Mouse (Mus musculus) MEL (cell line): Measurements from ENCODE around the gene Arhgap24. TPM values are rescaled to one million over a fixed set of nuclear protein-coding genes. Genes with fewer than 3 reads are reported as not detected.

Experiments
- DNase-seq: peaks from one replicate; pipeline ENCODE4 v3.0.0; 2011; ENCODE audit warnings: low read depth, low spot score
- H3K27ac ChIP-seq: 2 replicates; pipeline ENCODE4 v1.5.1; 2012; ENCODE audit warnings: low read depth, mild to moderate bottlenecking, control low read depth, low read length, moderate library complexity; ENCODE audit not compliant: control insufficient read depth
- H3K27me3 ChIP-seq, 2 experiments: fragments of 150-350 bp in 1 of 2; sonication (generic) in 1 of 2; 2 replicates each; pipeline ENCODE4 v1.6.1; 2012; ENCODE audit warnings: low read length in 2 of 2, mild to moderate bottlenecking in 2 of 2, improper control_type of control experiment in 1 of 2, moderate library complexity in 1 of 2; ENCODE audit not compliant: insufficient read depth in 2 of 2, control insufficient read depth in 1 of 2
- H3K36me3 ChIP-seq, 2 experiments: 2 replicates each; pipeline ENCODE4 v1.6.1; 2012 to 2014; ENCODE audit warnings: low read length in 2 of 2, improper control_type of control experiment in 1 of 2, inconsistent platforms in 1 of 2, mild to moderate bottlenecking in 1 of 2; ENCODE audit not compliant: insufficient read depth in 2 of 2, control insufficient read depth in 1 of 2
- H3K4me1 ChIP-seq, 2 experiments: fragments of 150-350 bp in 1 of 2; sonication (generic) in 1 of 2; 2 replicates each; pipeline ENCODE4 v1.6.1; 2012; ENCODE audit warnings: low read length in 2 of 2, improper control_type of control experiment in 1 of 2, mild to moderate bottlenecking in 1 of 2; ENCODE audit not compliant: insufficient read depth in 2 of 2, control insufficient read depth in 1 of 2
- H3K4me3 ChIP-seq, 2 experiments: fragments of 150-350 bp in 1 of 2; sonication (generic) in 1 of 2; 2 replicates each; pipeline ENCODE4 v1.5.1; 2012; ENCODE audit warnings: low read depth in 2 of 2, low read length in 2 of 2, mild to moderate bottlenecking in 2 of 2, moderate library complexity in 2 of 2, control low read depth in 1 of 2, improper control_type of control experiment in 1 of 2; ENCODE audit not compliant: control insufficient read depth in 1 of 2, insufficient read depth in 1 of 2
- H3K79me2 ChIP-seq: 2 replicates; pipeline ENCODE4 v1.6.1; 2012; ENCODE audit warnings: mild to moderate bottlenecking, low read length, moderate library complexity; ENCODE audit not compliant: control insufficient read depth, poor library complexity, insufficient read depth
- H3K9ac ChIP-seq: 2 replicates; pipeline ENCODE4 v1.6.1; 2012; ENCODE audit warnings: low read depth, mild to moderate bottlenecking, control low read depth, low read length, moderate library complexity; ENCODE audit not compliant: control insufficient read depth, poor library complexity, severe bottlenecking
- H3K9me3 ChIP-seq: fragments of 150-350 bp; sonication (generic); replicated peaks from 2 replicates; pipeline ENCODE4 v1.6.1; 2012; ENCODE audit warnings: mild to moderate bottlenecking, low read length, improper control_type of control experiment, moderate library complexity; ENCODE audit not compliant: insufficient read depth
- BHLHE40 ChIP-seq: IDR thresholded peaks from 2 replicates; pipeline ENCODE4 v1.6.1; 2012; ENCODE audit warnings: low read depth, mild to moderate bottlenecking, inconsistent platforms, low read length, improper control_type of control experiment, borderline replicate concordance
- CHD1 ChIP-seq: IDR thresholded peaks from 2 replicates; pipeline ENCODE4 v1.6.1; 2012; ENCODE audit warnings: low read depth, mild to moderate bottlenecking, inconsistent platforms, low read length, improper control_type of control experiment
- CHD2 ChIP-seq: IDR thresholded peaks from 2 replicates; pipeline ENCODE4 v1.6.1; 2011; ENCODE audit warnings: low read length, improper control_type of control experiment
- E2F4 ChIP-seq: IDR thresholded peaks from 2 replicates; pipeline ENCODE4 v1.6.1; 2011; ENCODE audit warnings: low read depth, low read length, improper control_type of control experiment, borderline replicate concordance
- EP300 ChIP-seq, 2 experiments: IDR thresholded peaks; 2 replicates each; pipeline ENCODE4 v1.6.1; 2011; ENCODE audit warnings: improper control_type of control experiment in 2 of 2, low read length in 2 of 2, low read depth in 1 of 2, mild to moderate bottlenecking in 1 of 2
- ETS1 ChIP-seq: IDR thresholded peaks from 2 replicates; pipeline ENCODE4 v1.6.1; 2012; ENCODE audit warnings: low read depth, mild to moderate bottlenecking, inconsistent platforms, low read length, improper control_type of control experiment, moderate library complexity
- GATA1 ChIP-seq: IDR thresholded peaks from 2 replicates; pipeline ENCODE4 v1.6.1; 2011; ENCODE audit warnings: low read depth, low read length, improper control_type of control experiment
- HCFC1 ChIP-seq: IDR thresholded peaks from 2 replicates; pipeline ENCODE4 v1.6.1; 2012; ENCODE audit warnings: low read depth, mild to moderate bottlenecking, inconsistent platforms, low read length, improper control_type of control experiment, moderate library complexity
- JUND ChIP-seq: IDR thresholded peaks from 2 replicates; pipeline ENCODE4 v1.6.1; 2011; ENCODE audit warnings: low read depth, mild to moderate bottlenecking, improper control_type of control experiment, low read length
- MAX ChIP-seq: IDR thresholded peaks from 2 replicates; pipeline ENCODE4 v1.6.1; 2011; ENCODE audit warnings: low read length, improper control_type of control experiment
- MXI1 ChIP-seq: IDR thresholded peaks from 2 replicates; pipeline ENCODE4 v1.6.1; 2011; ENCODE audit warnings: mild to moderate bottlenecking, low read depth, low read length, improper control_type of control experiment
- POLR2A ChIP-seq, 2 experiments: IDR thresholded peaks; 2 replicates each; pipeline ENCODE4 v1.6.1; 2011 to 2012; ENCODE audit warnings: low read length in 2 of 2, mild to moderate bottlenecking in 2 of 2, control low read depth in 1 of 2, improper control_type of control experiment in 1 of 2, low read depth in 1 of 2, moderate library complexity in 1 of 2; ENCODE audit not compliant: control insufficient read depth in 1 of 2, insufficient read depth in 1 of 2, poor library complexity in 1 of 2
- POLR2AphosphoS5 ChIP-seq: IDR thresholded peaks from 2 replicates; pipeline ENCODE4 v1.6.1; 2012; ENCODE audit warnings: low read depth, borderline replicate concordance, mild to moderate bottlenecking, inconsistent platforms, low read length, moderate library complexity, mixed read lengths
- TBP ChIP-seq: IDR thresholded peaks from 2 replicates; pipeline ENCODE4 v1.8.0; 2011; ENCODE audit warnings: low read depth, low read length, improper control_type of control experiment
- TCF12 ChIP-seq: IDR thresholded peaks from 2 replicates; pipeline ENCODE4 v1.6.1; 2014; ENCODE audit warnings: low read depth, mild to moderate bottlenecking, inconsistent platforms, low read length, improper control_type of control experiment, moderate library complexity
- USF2 ChIP-seq, 2 experiments: IDR thresholded peaks; 2 replicates each; pipeline ENCODE4 v1.6.1; 2011 to 2012; ENCODE audit warnings: improper control_type of control experiment in 2 of 2, low read length in 2 of 2, borderline replicate concordance in 1 of 2, inconsistent platforms in 1 of 2, low read depth in 1 of 2, mild to moderate bottlenecking in 1 of 2; ENCODE audit not compliant: insufficient read depth in 1 of 2
- ZC3H11A ChIP-seq: IDR thresholded peaks from 2 replicates; pipeline ENCODE4 v1.6.1; 2012; ENCODE audit warnings: low read depth, mild to moderate bottlenecking, inconsistent platforms, low read length, improper control_type of control experiment
- ZMIZ1 ChIP-seq: IDR thresholded peaks from 2 replicates; pipeline ENCODE4 v1.6.1; 2012; ENCODE audit warnings: low read depth, mild to moderate bottlenecking, inconsistent platforms, low read length, improper control_type of control experiment, moderate library complexity
- polyA plus RNA-seq, 2 experiments: library from polyadenylated mRNA; stranded (reverse) in 1 of 2; unstranded in 1 of 2; fragments of >175 nt in 1 of 2; fragments of >200 nt in 1 of 2; gene quantifications; 2 replicates each; pipeline versions ENCODE4 v1.2.1 to v1.2.4; 2012; ENCODE audit warnings: low replicate concordance in 2 of 2, low read depth in 1 of 2; ENCODE audit not compliant: insufficient read length in 2 of 2, insufficient read depth in 1 of 2, missing spikeins in 1 of 2
- total RNA-seq: library from RNA; depleted of rRNA; stranded (reverse); fragments of 300-350 nt; gene quantifications from 2 replicates; pipeline ENCODE4 v1.2.3, GENCODE M21; 2012

Arhgap24 gene
- total and polyA plus RNA-seq, 3 experiments = not detected

DNA sequence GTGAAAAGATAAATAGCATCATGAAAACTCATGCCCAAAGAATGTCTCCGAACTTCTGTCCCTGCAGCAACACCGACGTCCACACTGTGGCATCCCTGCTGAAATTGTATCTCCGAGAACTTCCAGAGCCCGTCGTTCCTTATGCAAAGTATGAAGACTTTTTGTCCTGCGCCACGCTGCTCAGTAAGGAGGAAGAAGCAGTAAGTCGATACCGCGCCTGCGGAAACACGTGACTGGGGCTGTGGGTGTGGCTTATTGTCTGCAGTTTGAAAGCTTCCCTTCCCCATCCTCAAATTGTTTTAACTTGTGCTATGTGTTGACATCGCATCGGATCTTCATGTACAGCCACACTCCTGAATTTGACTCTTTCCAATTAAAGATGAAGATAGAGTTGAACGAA, 394.4 kb downstream of the Arhgap24 start:
- no peak overlapping the region for H3K4me3 ChIP-seq
- no peak overlapping the region for H3K9ac ChIP-seq
- no peaks in the 10 kb centered on the region for H3K27me3 ChIP-seq
- no peak overlapping the region for H3K27ac ChIP-seq
- H3K4me1 ChIP-seq = no peaks in the 10 kb centered on the region
- DNase-seq = no peak
- TF ChIP-seq E2F4 = no peak
- TF ChIP-seq POLR2A (IDR thresholded peaks at IDR 0.05; ENCODE audit: control insufficient read depth in 1 of 2, insufficient read depth in 1 of 2, low read depth in 1 of 2, low read length in 2 of 2, poor library complexity in 1 of 2) = no peak
- H3K9me3 ChIP-seq = no peaks in the 10 kb centered on the region
- no peaks in the 10 kb centered on the region for H3K36me3 ChIP-seq
- H3K79me2 ChIP-seq = no peaks in the 10 kb centered on the region

DNA sequence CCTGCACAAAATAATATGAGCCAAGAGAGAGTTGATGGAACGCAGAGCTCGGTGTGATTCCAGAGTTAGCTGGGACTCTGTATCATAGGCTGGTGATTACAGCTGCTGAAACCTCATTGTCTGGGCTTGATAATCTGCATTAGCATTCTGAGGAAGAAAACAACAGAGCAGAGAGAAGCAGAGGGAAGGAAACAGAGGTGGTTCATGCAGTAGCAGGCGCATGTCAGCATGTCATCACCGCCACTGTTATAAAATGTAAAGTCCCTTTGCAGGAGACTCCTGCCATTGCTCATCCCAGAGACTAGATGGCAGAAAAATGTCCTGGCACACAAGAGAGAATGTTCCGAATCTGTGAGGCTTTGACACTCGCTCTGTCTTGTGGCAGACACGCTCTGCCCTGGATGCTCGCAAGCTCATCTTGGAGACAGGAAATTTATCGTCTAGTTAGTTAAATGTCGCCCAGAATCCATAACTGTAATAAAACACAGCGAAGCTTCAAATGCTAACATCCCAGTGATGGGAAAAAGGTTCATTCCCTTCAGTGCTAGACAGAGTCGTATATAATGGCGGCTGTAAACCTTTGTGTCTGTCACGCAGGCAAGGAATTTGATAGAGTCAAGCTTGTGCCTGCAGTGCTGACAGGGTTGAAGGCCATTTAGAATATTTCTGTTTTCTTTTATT, 407.4 kb downstream of the Arhgap24 start:
- H3K27me3 ChIP-seq = no peaks in the 10 kb centered on the region
- H3K9ac ChIP-seq = no peak overlapping the region
- no peak for DNase-seq
- H3K27ac ChIP-seq = no peak overlapping the region
- no peaks in the 10 kb centered on the region for H3K4me1 ChIP-seq
- H3K4me3 ChIP-seq = no peak overlapping the region
- H3K36me3 ChIP-seq = no peaks in the 10 kb centered on the region
- no peaks in the 10 kb centered on the region for H3K79me2 ChIP-seq
- no peaks in the 10 kb centered on the region for H3K9me3 ChIP-seq
- TF ChIP-seq TBP (no peak), MAX (no peak), GATA1 (no peak), POLR2A (IDR thresholded peaks at IDR 0.05; ENCODE audit: control insufficient read depth in 1 of 2, insufficient read depth in 1 of 2, low read depth in 1 of 2, low read length in 2 of 2, poor library complexity in 1 of 2) (no peak), CHD2 (no peak), HCFC1 (no peak), EP300 (IDR thresholded peaks at IDR 0.05; ENCODE audit: low read depth in 1 of 2, low read length in 2 of 2) (no peak), ZC3H11A (no peak), BHLHE40 (no peak), TCF12 (no peak), JUND (no peak)

DNA sequence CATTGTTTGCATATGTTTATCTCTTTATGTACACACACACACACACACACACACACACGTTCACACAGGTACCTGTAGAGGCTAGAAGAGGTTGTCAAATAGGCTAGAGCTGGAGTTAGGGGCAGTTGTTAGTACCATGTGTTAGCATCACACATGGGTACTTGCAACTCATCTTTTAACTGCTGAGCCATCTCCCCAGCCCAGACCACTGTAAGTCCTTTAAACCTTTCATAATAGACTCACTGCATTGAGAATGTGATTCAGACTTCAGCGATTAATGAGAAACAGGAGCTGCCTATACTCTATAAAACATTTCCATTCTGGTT, 407.9 kb downstream of the Arhgap24 start:
- no peak for DNase-seq
- Histone ChIP-seq H3K9ac (no peak overlapping the region), H3K27ac (no peak overlapping the region), H3K9me3 (no peaks in the 10 kb centered on the region), H3K79me2 (no peaks in the 10 kb centered on the region), H3K4me1 (no peaks in the 10 kb centered on the region), H3K4me3 (no peak overlapping the region), H3K27me3 (no peaks in the 10 kb centered on the region), H3K36me3 (no peaks in the 10 kb centered on the region)
- TF ChIP-seq EP300 (IDR thresholded peaks at IDR 0.05; ENCODE audit: low read depth in 1 of 2, low read length in 2 of 2) (no peak), MXI1 (no peak), JUND (no peak), POLR2A (IDR thresholded peaks at IDR 0.05; ENCODE audit: control insufficient read depth in 1 of 2, insufficient read depth in 1 of 2, low read depth in 1 of 2, low read length in 2 of 2, poor library complexity in 1 of 2) (no peak), ZMIZ1 (no peak), USF2 (IDR thresholded peaks at IDR 0.05; ENCODE audit: borderline replicate concordance in 1 of 2, insufficient read depth in 1 of 2, low read depth in 1 of 2, low read length in 2 of 2) (no peak), BHLHE40 (no peak), E2F4 (no peak), POLR2AphosphoS5 (no peak), TCF12 (no peak), GATA1 (no peak), CHD1 (no peak), ETS1 (no peak)
